Mouse (Mus musculus) kidney, postnatal 0 days (tissue): Measurements from ENCODE around the gene Gm10197. TPM values are rescaled to one million over a fixed set of nuclear protein-coding genes. Genes with fewer than 3 reads are reported as not detected.

Experiments
- ATAC-seq: fragments of 200-750 bp; cut with Nextera tagmentation; replicated peaks from 2 replicates; pipeline ENCODE4 v1.8.0; 2017; ENCODE audit warnings: low read depth, moderate number of reproducible peaks, moderate TSS enrichment, moderate library complexity; ENCODE audit not compliant: low FRiP score
- DNase-seq: peaks from one replicate; pipeline ENCODE4 v3.0.0-alpha.2; 2016; ENCODE audit warnings: low spot score
- H3K27ac ChIP-seq: fragments of 300-500 bp; sonication (generic); 2 replicates; pipeline ENCODE4 v1.5.1; 2014; ENCODE audit warnings: mild to moderate bottlenecking
- H3K27me3 ChIP-seq: fragments of 300-500 bp; sonication (generic); 2 replicates; pipeline ENCODE4 v1.6.1; 2014; ENCODE audit warnings: low read length, mixed read lengths; ENCODE audit not compliant: insufficient read depth
- H3K36me3 ChIP-seq: fragments of 300-500 bp; sonication (generic); 2 replicates; pipeline ENCODE4 v1.6.1; 2014; ENCODE audit warnings: low read length, mixed read lengths; ENCODE audit not compliant: insufficient read depth
- H3K4me1 ChIP-seq: fragments of 300-500 bp; sonication (generic); replicated peaks from 2 replicates; pipeline ENCODE4 v1.6.1; 2014; ENCODE audit warnings: antibody characterized with exemption, low read length, mixed read lengths; ENCODE audit not compliant: insufficient read depth
- H3K4me2 ChIP-seq: fragments of 300-500 bp; sonication (generic); 2 replicates; pipeline ENCODE4 v1.6.1; 2014; ENCODE audit warnings: mild to moderate bottlenecking, low read length, moderate library complexity, mixed read lengths
- H3K4me3 ChIP-seq: fragments of 300-500 bp; sonication (generic); replicated peaks from 2 replicates; pipeline ENCODE4 v1.5.1; 2014; ENCODE audit warnings: low read depth, low read length
- H3K9ac ChIP-seq: fragments of 300-500 bp; sonication (generic); 2 replicates; pipeline ENCODE4 v1.6.1; 2014; ENCODE audit warnings: low read depth, low read length
- H3K9me3 ChIP-seq: fragments of 300-500 bp; sonication (generic); replicated peaks from 2 replicates; pipeline ENCODE4 v1.6.1; 2016; ENCODE audit warnings: low read length, inconsistent platforms, mixed read lengths
- CTCF ChIP-seq: IDR thresholded peaks from 2 replicates; pipeline ENCODE4 v1.5.1; 2016; ENCODE audit warnings: antibody characterized with exemption, low read depth, mild to moderate bottlenecking, moderate library complexity
- WGBS: fragments of 180-500 bp; shearing (Covaris S2); extraction: QIAGEN DNeasy Blood & Tissue Kit; methylation state at CpG from one replicate; pipeline ENCODE4 v1.1.7; 2014; 5-methylcytosine and 5-hydroxymethylcytosine counted together
- polyA plus RNA-seq: library from polyadenylated mRNA; unstranded; fragments of >200 nt; fragmentation: Nextera tagmentation; extraction: Ambion mirVana; gene quantifications from 2 replicates; pipeline ENCODE4 v1.2.1, GENCODE M21; 2015

Gene Gm10197
- polyA plus RNA-seq, 1 experiment from 2014 or later: not detected

- H3K36me3 ChIP-seq: peaks cover 25% of the 10 kb centered on the region
- no peaks in the 10 kb centered on the region for H3K27me3 ChIP-seq
- TF ChIP-seq CTCF: no peak
- H3K4me3 ChIP-seq: no peak overlapping the region
- H3K9me3 ChIP-seq: no peaks in the 10 kb centered on the region
- H3K9ac ChIP-seq: no peak overlapping the region
- peak overlapping the region; percentile 51 for H3K27ac ChIP-seq
- DNase-seq (no peak), ATAC-seq (no peak)
- H3K4me1 ChIP-seq: 0 out of 2 replicates have a peak, but pooled peaks cover 3% of the 10 kb centered on the region
- H3K4me2 ChIP-seq: no peak overlapping the region
- 77% methylated on average over 6 of the region's 6 CpGs for WGBS
These were observed 3.7 kb upstream of the Gm10197 start for GRCm38 (mm10) chr19:53375299-53375698.

GRCm38 (mm10) chr19:53373570-53373969, 2.0 kb upstream of the Gm10197 start:
- Histone ChIP-seq H3K27me3 (no peaks in the 10 kb centered on the region), H3K4me3 (no peak overlapping the region), H3K4me1 (0 out of 2 replicates have a peak, but pooled peaks cover 3% of the 10 kb centered on the region), H3K27ac (no peak overlapping the region), H3K9ac (no peak overlapping the region), H3K9me3 (no peaks in the 10 kb centered on the region), H3K36me3 (peaks cover 16% of the 10 kb centered on the region), H3K4me2 (no peak overlapping the region)
- TF ChIP-seq CTCF: no peak
- WGBS: 79% methylated on average over 2 of the region's 2 CpGs
- no peak for ATAC-seq
- DNase-seq: no peak

- Histone ChIP-seq H3K4me1 (peaks cover 5% of the 10 kb centered on the region; the same call in 1 of the 2 replicates), H3K36me3 (peaks cover 12% of the 10 kb centered on the region), H3K9ac (no peak overlapping the region), H3K4me2 (no peak overlapping the region), H3K27ac (0 out of 2 replicates have a peak overlapping the region, but pooled peaks have one; percentile 47), H3K9me3 (no peaks in the 10 kb centered on the region), H3K4me3 (no peak overlapping the region), H3K27me3 (no peaks in the 10 kb centered on the region)
- no peak for ATAC-seq
- TF ChIP-seq CTCF: no peak
- 74% methylated on average over 15 of the region's 15 CpGs for WGBS
- no peak for DNase-seq
These were observed 1.3 kb downstream of the Gm10197 start for GRCm38 (mm10) chr19:53370233-53370632.

DNA sequence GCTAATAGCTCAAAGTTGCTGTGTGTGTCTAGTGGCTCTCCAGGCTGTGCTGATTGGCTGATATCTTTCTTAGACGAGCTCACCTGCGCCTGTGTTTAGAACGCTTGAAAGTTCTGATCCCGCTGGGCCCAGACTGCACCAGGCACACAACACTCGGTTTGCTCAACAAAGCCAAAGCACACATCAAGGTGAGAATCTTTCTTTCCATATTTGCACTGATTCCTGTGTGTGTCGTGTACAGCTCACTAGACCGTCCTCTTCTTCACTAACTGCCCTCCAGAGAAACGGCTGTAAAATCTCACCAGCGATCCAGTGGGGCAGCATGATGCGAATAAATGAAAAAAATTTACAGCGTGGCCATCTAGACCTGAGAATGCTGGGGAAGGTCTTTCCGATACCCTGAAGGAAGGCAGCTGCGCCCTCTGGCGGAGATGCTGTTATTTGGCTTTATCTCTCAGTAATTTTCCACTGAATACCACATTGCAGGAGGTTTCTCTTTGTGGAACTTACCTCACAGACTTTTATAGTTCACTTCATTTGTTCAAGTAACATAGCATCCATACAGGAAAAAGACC, 2.0 kb downstream of the Gm10197 start:
- Histone ChIP-seq H3K27ac (no peak overlapping the region), H3K36me3 (peaks cover 7% of the 10 kb centered on the region; the same call in 1 of the 2 replicates), H3K9me3 (no peaks in the 10 kb centered on the region), H3K4me1 (peaks cover 9% of the 10 kb centered on the region), H3K4me3 (no peak overlapping the region), H3K9ac (no peak overlapping the region; the same call in 1 of the 2 replicates), H3K4me2 (no peak overlapping the region), H3K27me3 (no peaks in the 10 kb centered on the region)
- TF ChIP-seq CTCF: peak; percentile 96
- 28% methylated on average over 14 of the region's 14 CpGs for WGBS
- peak; percentile 93 for DNase-seq
- ATAC-seq: peak; percentile 54; the same call in 1 of the 2 replicates

DNA sequence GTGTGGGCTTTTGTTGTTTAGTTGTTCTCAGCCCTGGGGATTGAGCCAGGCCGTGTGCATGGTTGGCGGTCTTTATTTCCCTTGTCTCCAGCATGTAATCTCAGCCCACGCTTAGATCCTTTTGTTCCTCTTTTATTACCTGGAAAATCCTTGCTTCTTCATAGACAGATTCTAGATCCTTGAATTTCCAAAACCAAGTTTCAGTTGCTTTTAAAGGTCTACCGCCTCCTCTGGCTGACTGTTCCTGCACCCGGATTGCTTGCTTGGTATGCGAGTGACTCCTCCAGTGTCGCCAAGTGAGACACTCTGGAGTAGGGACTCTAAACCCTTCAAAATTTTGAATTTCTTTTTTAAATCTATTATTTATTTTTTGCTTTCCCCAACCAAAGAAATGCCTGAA, 4.7 kb downstream of the Gm10197 start:
- Histone ChIP-seq H3K4me3 (no peak overlapping the region), H3K9ac (no peak overlapping the region), H3K36me3 (no peaks in the 10 kb centered on the region), H3K4me1 (peaks cover 9% of the 10 kb centered on the region), H3K4me2 (no peak overlapping the region), H3K27ac (no peak overlapping the region), H3K9me3 (no peaks in the 10 kb centered on the region), H3K27me3 (no peaks in the 10 kb centered on the region)
- TF ChIP-seq CTCF: no peak
- DNase-seq (no peak), ATAC-seq (no peak)
- 84% methylated on average over 7 of the region's 7 CpGs for WGBS

DNA sequence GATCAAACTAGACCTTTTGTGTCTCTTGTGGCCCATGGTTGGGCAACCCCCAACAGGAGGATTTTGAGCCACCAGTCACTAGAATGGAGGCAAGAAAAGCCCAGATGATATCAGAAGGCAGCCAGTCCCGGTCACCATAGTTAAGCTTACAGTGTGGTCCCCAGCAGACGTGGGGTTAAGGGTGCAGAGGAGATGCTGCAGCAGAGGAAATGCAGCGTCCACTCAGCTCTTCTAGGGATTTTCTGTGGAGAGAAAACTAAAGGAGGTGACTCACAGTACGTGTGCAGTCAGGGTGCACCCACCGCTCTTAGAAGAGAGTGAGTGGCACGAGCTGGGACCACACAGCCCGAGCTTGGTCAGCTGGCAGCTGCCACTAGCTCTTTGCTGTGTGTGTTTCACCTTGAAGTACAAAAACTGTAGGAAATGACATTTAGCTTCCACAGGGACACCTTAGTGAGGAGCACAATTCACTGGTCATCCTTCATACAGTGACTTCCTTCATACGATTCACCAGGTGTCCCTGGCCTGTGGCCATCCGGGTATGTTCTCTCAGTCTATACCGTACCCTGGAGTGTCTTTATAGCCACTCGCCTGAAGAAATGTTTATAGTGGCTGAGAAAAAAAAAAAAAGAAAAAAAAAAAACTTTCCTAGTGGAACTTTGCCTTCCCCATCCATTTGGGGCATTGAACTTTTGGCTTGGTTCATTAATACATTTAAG, 5.3 kb downstream of the Gm10197 start:
- H3K27ac ChIP-seq: no peak overlapping the region
- no peaks in the 10 kb centered on the region for H3K9me3 ChIP-seq
- no peaks in the 10 kb centered on the region for H3K36me3 ChIP-seq
- no peaks in the 10 kb centered on the region for H3K27me3 ChIP-seq
- no peak for ATAC-seq
- no peak overlapping the region for H3K4me2 ChIP-seq
- H3K9ac ChIP-seq: no peak overlapping the region
- no peak for DNase-seq
- no peak overlapping the region for H3K4me3 ChIP-seq
- 73% methylated on average over 11 of the region's 11 CpGs for WGBS
- no peak for TF ChIP-seq CTCF
- H3K4me1 ChIP-seq: peaks cover 9% of the 10 kb centered on the region
